Mouse (Mus musculus): ENCODE measurements around the gene Saysd1. TPM values are rescaled to one million over a fixed set of nuclear protein-coding genes. Genes with fewer than 3 reads are reported as not detected.

Gene Saysd1
- 2.9 TPM for polyA plus RNA-seq (2014; fragmentation: Illumina TruSeq; extraction: RNeasy Lipid Tissue Mini Kit (QIAGEN cat#74804); ENCODE audit: low read depth, low replicate concordance)

GRCm38 (mm10) chr14:20138484-20139355, at the start of gene Saysd1:
Saysd1 (minus strand) TSS chr14:20138534.

GRCm38 (mm10) chr14:20181466-20181921, 43.2 kb upstream of the Saysd1 start, which contains the start of gene Kcnk5:
Kcnk5 (minus strand) TSS chr14:20181809.

Other genes with a start within 250 kb of the Saysd1 start
- gene Gng2, start 160.9 kb downstream of the Saysd1 start, polyA plus RNA-seq (2014; fragmentation: Illumina TruSeq; extraction: RNeasy Lipid Tissue Mini Kit (QIAGEN cat#74804); ENCODE audit: low read depth, low replicate concordance) = 51.1 TPM
- 2.0 TPM for gene Kcnk5, start 43.3 kb upstream of the Saysd1 start, polyA plus RNA-seq (2014; fragmentation: Illumina TruSeq; extraction: RNeasy Lipid Tissue Mini Kit (QIAGEN cat#74804); ENCODE audit: low read depth, low replicate concordance)
- gene Kcnk16, start 130.7 kb upstream of the Saysd1 start, polyA plus RNA-seq (2014; fragmentation: Illumina TruSeq; extraction: RNeasy Lipid Tissue Mini Kit (QIAGEN cat#74804); ENCODE audit: low read depth, low replicate concordance) = not detected
- gene Nudt13, start 156.2 kb upstream of the Saysd1 start, polyA plus RNA-seq (2014; fragmentation: Illumina TruSeq; extraction: RNeasy Lipid Tissue Mini Kit (QIAGEN cat#74804); ENCODE audit: low read depth, low replicate concordance) = 15.6 TPM
- 31.1 TPM for gene Ecd, start 209.6 kb upstream of the Saysd1 start, polyA plus RNA-seq (2014; fragmentation: Illumina TruSeq; extraction: RNeasy Lipid Tissue Mini Kit (QIAGEN cat#74804); ENCODE audit: low read depth, low replicate concordance)
- gene Fam149b, start 209.6 kb upstream of the Saysd1 start, polyA plus RNA-seq (2014; fragmentation: Illumina TruSeq; extraction: RNeasy Lipid Tissue Mini Kit (QIAGEN cat#74804); ENCODE audit: low read depth, low replicate concordance) = 35.2 TPM

All from adrenal gland, adult 10 weeks (tissue).